Mouse (Mus musculus): ENCODE measurements around the gene Agbl3. TPM values are rescaled to one million over a fixed set of nuclear protein-coding genes. Genes with fewer than 3 reads are reported as not detected.

Gene Agbl3
- 13.2 and 16.0 TPM in 2 replicates for polyA plus RNA-seq (2015; fragmentation: Nextera tagmentation; extraction: Ambion mirVana)

DNA sequence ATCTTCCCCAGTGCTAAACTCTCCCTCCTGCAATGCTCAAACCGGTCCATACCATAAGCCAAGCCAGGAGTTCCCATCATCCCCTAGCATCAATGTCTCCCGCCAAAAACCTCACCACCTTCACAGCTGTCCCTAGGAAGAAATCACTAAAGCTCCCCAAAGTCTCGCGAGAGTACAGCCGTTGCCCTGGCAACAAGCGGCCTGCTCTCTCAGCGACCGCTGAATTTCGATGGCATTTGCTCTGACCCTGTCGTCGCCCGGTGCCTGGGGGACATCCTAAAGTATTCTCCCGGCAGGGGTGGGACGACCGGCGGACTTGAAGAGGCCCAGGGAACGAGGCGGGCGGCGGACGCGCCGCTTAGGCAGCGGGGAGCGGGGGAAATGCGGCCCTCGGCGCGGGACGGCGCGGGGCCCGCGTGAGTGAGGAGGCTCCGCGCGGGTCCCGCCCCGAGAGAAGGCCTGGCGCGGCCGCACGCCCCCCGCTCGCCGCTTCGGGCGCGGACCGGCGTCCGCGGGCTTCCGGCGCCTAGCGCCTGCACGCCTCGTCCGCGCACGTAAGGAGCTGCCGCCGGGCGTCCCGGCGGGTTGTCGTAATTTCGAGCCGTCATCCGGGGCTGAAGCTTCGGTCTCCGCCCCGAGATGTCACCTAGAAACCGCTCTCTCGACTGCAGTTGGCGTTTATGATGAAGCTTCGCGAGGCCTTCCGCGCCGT lies at the start of gene Agbl3:
TSS of gene Agbl3 (plus strand) at position 202 of the 712 bp plus-strand sequence.
- ATAC-seq (peak; percentile 94), DNase-seq (ENCODE audit: low spot score) (peak; percentile 96)
- peak within 1 kb of the TSS; percentile 67 for H3K9ac ChIP-seq (replicated peaks; ENCODE audit: low read depth)
- H3K4me1 ChIP-seq (ENCODE audit: insufficient read depth, low read depth, low read length) = peaks cover 3% of the 10 kb centered on the region; the same call in 1 of the 2 replicates
- peak within 1 kb of the TSS; percentile 66 for H3K4me2 ChIP-seq (replicated peaks; ENCODE audit: low read depth, low read length)
- no peak for TF ChIP-seq CTCF (IDR thresholded peaks at IDR 0.05)
- peak; percentile 31; the same call in 1 of the 2 replicates for TF ChIP-seq EP300 (IDR thresholded peaks at IDR 0.05)
- peak within 1 kb of the TSS; percentile 65 for H3K4me3 ChIP-seq (ENCODE audit: low read depth, low read length)
- no peaks in the 10 kb centered on the region for H3K27me3 ChIP-seq (replicated peaks; ENCODE audit: insufficient read depth, low read length)
- under 1% methylated on average over 40 of the region's 81 CpGs for WGBS
- no peaks in the 10 kb centered on the region for H3K36me3 ChIP-seq (ENCODE audit: insufficient read depth, low read length)
- H3K9me3 ChIP-seq (ENCODE audit: low read length) = no peaks in the 10 kb centered on the region
- peak within 1 kb of the TSS; percentile 97 for H3K27ac ChIP-seq (ENCODE audit: low read length)

GRCm38 (mm10) chr6:34731007-34731406 lies 49.2 kb upstream of the Agbl3 start:
- Histone ChIP-seq H3K4me1 (ENCODE audit: insufficient read depth, low read depth, low read length) (peaks cover 3% of the 10 kb centered on the region; the same call in 1 of the 2 replicates), H3K27me3 (replicated peaks; ENCODE audit: insufficient read depth, low read length) (no peaks in the 10 kb centered on the region), H3K4me3 (ENCODE audit: low read depth, low read length) (no peak overlapping the region), H3K36me3 (ENCODE audit: insufficient read depth, low read length) (no peaks in the 10 kb centered on the region), H3K27ac (ENCODE audit: low read length) (no peak overlapping the region), H3K9me3 (ENCODE audit: low read length) (no peaks in the 10 kb centered on the region), H3K9ac (replicated peaks; ENCODE audit: low read depth) (no peak overlapping the region), H3K4me2 (replicated peaks; ENCODE audit: low read depth, low read length) (no peak overlapping the region)
- no peak for ATAC-seq
- no peak for DNase-seq (ENCODE audit: low spot score)
- WGBS = 47% methylated on average over 6 of the region's 6 CpGs
- TF ChIP-seq EP300 (IDR thresholded peaks at IDR 0.05) (peak; percentile 64), CTCF (IDR thresholded peaks at IDR 0.05) (no peak)

GRCm38 (mm10) chr6:34731529-34731928 lies 48.7 kb upstream of the Agbl3 start:
- 76% methylated on average over 9 of the region's 9 CpGs for WGBS
- Histone ChIP-seq H3K9me3 (ENCODE audit: low read length) (no peaks in the 10 kb centered on the region), H3K27ac (ENCODE audit: low read length) (no peak overlapping the region), H3K27me3 (replicated peaks; ENCODE audit: insufficient read depth, low read length) (no peaks in the 10 kb centered on the region), H3K4me2 (replicated peaks; ENCODE audit: low read depth, low read length) (no peak overlapping the region), H3K4me3 (ENCODE audit: low read depth, low read length) (no peak overlapping the region), H3K4me1 (ENCODE audit: insufficient read depth, low read depth, low read length) (peaks cover 3% of the 10 kb centered on the region; the same call in 1 of the 2 replicates), H3K9ac (replicated peaks; ENCODE audit: low read depth) (no peak overlapping the region), H3K36me3 (ENCODE audit: insufficient read depth, low read length) (no peaks in the 10 kb centered on the region)
- no peak for DNase-seq (ENCODE audit: low spot score)
- no peak for ATAC-seq
- TF ChIP-seq CTCF (IDR thresholded peaks at IDR 0.05) (no peak), EP300 (IDR thresholded peaks at IDR 0.05) (no peak)

DNA sequence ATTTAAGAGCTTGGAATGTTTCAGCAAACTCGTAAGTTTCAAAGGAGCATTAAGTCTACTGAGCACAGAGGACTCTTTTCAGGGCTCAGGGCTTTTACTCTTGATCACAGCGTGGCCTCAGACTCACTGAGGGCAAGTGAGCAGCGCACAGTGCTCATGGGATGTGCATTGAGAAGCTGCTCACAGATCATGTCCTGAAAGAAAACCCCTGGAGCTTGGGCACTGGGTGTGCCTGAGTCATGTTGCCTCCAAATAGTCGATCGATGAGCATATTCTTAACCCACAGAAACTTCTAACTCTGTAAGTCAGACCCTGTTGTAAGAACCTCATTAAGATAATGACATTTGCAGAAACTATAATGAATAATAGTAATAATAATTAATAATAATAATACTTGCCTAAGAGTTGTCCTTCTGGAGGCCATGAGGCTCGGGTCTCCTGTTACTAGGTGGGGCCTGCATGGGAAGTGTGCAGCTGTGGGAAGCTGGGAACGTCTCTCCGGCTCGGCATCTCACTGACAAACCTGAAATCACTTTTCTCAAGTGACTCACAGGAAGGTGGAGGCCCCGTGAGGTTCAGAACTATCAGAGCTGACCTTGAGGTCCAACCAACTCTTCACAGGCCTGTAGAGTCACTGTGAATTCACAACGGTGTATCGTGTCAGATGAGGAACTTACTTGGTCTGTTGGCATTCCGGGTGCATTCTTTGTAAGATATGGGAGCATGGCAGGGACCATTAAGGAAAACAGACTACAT lies 45.1 kb upstream of the Agbl3 start:
- ATAC-seq (no peak), DNase-seq (ENCODE audit: low spot score) (no peak)
- Histone ChIP-seq H3K27me3 (replicated peaks; ENCODE audit: insufficient read depth, low read length) (no peaks in the 10 kb centered on the region), H3K9me3 (ENCODE audit: low read length) (no peaks in the 10 kb centered on the region), H3K27ac (ENCODE audit: low read length) (no peak overlapping the region), H3K4me3 (ENCODE audit: low read depth, low read length) (no peak overlapping the region), H3K4me2 (replicated peaks; ENCODE audit: low read depth, low read length) (no peak overlapping the region), H3K9ac (replicated peaks; ENCODE audit: low read depth) (no peak overlapping the region), H3K36me3 (ENCODE audit: insufficient read depth, low read length) (no peaks in the 10 kb centered on the region), H3K4me1 (ENCODE audit: insufficient read depth, low read depth, low read length) (no peaks in the 10 kb centered on the region; the same call in 1 of the 2 replicates)
- 63% methylated on average over 13 of the region's 13 CpGs for WGBS
- TF ChIP-seq CTCF (IDR thresholded peaks at IDR 0.05) (no peak), EP300 (IDR thresholded peaks at IDR 0.05) (no peak)

DNA sequence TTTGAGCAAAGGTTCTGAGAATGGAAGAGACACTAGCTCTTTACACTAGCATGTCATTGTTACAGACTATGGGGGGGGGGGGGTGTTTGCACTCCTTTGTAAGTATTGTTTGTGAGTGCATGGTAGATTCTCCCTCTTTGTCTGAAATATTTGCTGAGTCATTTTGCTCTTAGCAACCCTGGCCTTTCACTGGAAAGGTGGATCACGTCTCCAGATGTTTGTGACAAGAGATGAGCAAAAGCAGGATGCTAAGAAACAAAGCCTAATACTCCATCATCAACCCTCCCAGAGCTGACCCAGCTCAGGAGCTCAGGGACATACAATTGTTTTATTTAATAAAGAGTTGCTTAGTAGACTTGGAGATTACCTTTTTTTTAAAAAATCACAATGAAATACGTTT lies 43.3 kb upstream of the Agbl3 start:
- Histone ChIP-seq H3K9ac (replicated peaks; ENCODE audit: low read depth) (no peak overlapping the region), H3K36me3 (ENCODE audit: insufficient read depth, low read length) (no peaks in the 10 kb centered on the region), H3K4me1 (ENCODE audit: insufficient read depth, low read depth, low read length) (no peaks in the 10 kb centered on the region), H3K9me3 (ENCODE audit: low read length) (no peaks in the 10 kb centered on the region), H3K27me3 (replicated peaks; ENCODE audit: insufficient read depth, low read length) (no peaks in the 10 kb centered on the region), H3K4me2 (replicated peaks; ENCODE audit: low read depth, low read length) (no peak overlapping the region), H3K4me3 (ENCODE audit: low read depth, low read length) (no peak overlapping the region), H3K27ac (ENCODE audit: low read length) (no peak overlapping the region)
- no peak for DNase-seq (ENCODE audit: low spot score)
- TF ChIP-seq CTCF (IDR thresholded peaks at IDR 0.05) = no peak
- no peak for TF ChIP-seq EP300 (IDR thresholded peaks at IDR 0.05)
- ATAC-seq = no peak
- 67% methylated on average over 2 of the region's 2 CpGs for WGBS

DNA sequence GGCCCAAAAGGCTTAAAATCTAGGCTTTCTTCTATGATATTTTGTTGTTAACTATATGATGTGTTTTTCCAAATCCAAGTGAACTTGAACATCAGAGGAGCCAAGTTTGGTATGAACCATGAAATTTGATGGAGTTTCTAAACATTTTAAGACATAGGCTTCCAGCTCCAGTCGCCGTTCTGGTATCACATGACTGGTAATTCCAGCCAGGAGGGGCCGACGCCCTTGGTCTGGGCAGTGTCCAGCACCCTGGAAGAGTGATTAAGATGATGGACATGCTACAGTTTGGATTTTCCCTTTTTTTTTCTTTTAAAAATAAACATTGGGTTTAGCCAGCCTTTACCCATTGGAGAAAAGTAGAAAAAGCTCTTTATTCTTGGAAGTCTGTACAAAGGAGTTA lies 36.3 kb upstream of the Agbl3 start:
- Histone ChIP-seq H3K9ac (replicated peaks; ENCODE audit: low read depth) (no peak overlapping the region), H3K27ac (ENCODE audit: low read length) (no peak overlapping the region), H3K4me1 (ENCODE audit: insufficient read depth, low read depth, low read length) (no peaks in the 10 kb centered on the region), H3K27me3 (replicated peaks; ENCODE audit: insufficient read depth, low read length) (no peaks in the 10 kb centered on the region), H3K4me3 (ENCODE audit: low read depth, low read length) (no peak overlapping the region), H3K9me3 (ENCODE audit: low read length) (no peaks in the 10 kb centered on the region), H3K36me3 (ENCODE audit: insufficient read depth, low read length) (no peaks in the 10 kb centered on the region; the same call in 1 of the 2 replicates), H3K4me2 (replicated peaks; ENCODE audit: low read depth, low read length) (no peak overlapping the region)
- 58% methylated on average over 4 of the region's 4 CpGs for WGBS
- no peak for ATAC-seq
- no peak for DNase-seq (ENCODE audit: low spot score)
- TF ChIP-seq CTCF (IDR thresholded peaks at IDR 0.05) (no peak), EP300 (IDR thresholded peaks at IDR 0.05) (no peak)
